Mouse (Mus musculus) thymus, adult 2 months (tissue): ENCODE measurements at regions not wholly inside any gene's neighbourhood (a gene's known extent, or its start where the extent isn't known, plus 50 kb on each side); places are given as distances from the start of the nearest gene placed in this dataset.

Experiments
- DNase-seq: peaks from one replicate; pipeline ENCODE4 v3.0.0; 2021
- H3K27ac ChIP-seq: fragments of 200-500 bp; 2 replicates; pipeline ENCODE4 v1.5.1; 2012; ENCODE audit warnings: low read length, control low read depth; ENCODE audit not compliant: control insufficient read depth, insufficient read depth
- H3K27me3 ChIP-seq: fragments of 200-500 bp; 2 replicates; pipeline ENCODE4 v1.6.1; 2012; ENCODE audit warnings: mild to moderate bottlenecking, low read length, moderate library complexity, mixed read lengths; ENCODE audit not compliant: control insufficient read depth, insufficient read depth
- H3K36me3 ChIP-seq: fragments of 200-500 bp; 2 replicates; pipeline ENCODE4 v1.6.1; 2012; ENCODE audit warnings: mild to moderate bottlenecking, low read length, moderate library complexity; ENCODE audit not compliant: control insufficient read depth, insufficient read depth
- H3K4me1 ChIP-seq: fragments of 200-500 bp; replicated peaks from 2 replicates; pipeline ENCODE4 v1.6.1; 2012; ENCODE audit warnings: low read length; ENCODE audit not compliant: control insufficient read depth, insufficient read depth
- H3K4me3 ChIP-seq: fragments of 200-500 bp; 2 replicates; pipeline ENCODE4 v1.5.1; 2012; ENCODE audit warnings: mild to moderate bottlenecking, low read length, control low read depth, moderate library complexity; ENCODE audit not compliant: control insufficient read depth, insufficient read depth
- CTCF ChIP-seq: fragments of 200-500 bp; IDR thresholded peaks from 2 replicates; pipeline ENCODE4 v1.5.1; 2012; ENCODE audit warnings: mild to moderate bottlenecking, control low read depth, low read length, moderate library complexity, borderline replicate concordance; ENCODE audit not compliant: control insufficient read depth, poor library complexity, insufficient read depth; ENCODE audit errors: extremely low read depth
- POLR2A ChIP-seq: fragments of 200-500 bp; IDR thresholded peaks from 2 replicates; pipeline ENCODE4 v1.6.1; 2012; ENCODE audit warnings: mild to moderate bottlenecking, low read length, control low read depth, moderate library complexity; ENCODE audit not compliant: control insufficient read depth, poor library complexity, insufficient read depth; ENCODE audit errors: extremely low read depth
- WGBS: fragments of 180-500 bp; shearing (Covaris S2); methylation state at CpG from one replicate; pipeline ENCODE4 v1.1.7; 2018; 5-methylcytosine and 5-hydroxymethylcytosine counted together

DNA sequence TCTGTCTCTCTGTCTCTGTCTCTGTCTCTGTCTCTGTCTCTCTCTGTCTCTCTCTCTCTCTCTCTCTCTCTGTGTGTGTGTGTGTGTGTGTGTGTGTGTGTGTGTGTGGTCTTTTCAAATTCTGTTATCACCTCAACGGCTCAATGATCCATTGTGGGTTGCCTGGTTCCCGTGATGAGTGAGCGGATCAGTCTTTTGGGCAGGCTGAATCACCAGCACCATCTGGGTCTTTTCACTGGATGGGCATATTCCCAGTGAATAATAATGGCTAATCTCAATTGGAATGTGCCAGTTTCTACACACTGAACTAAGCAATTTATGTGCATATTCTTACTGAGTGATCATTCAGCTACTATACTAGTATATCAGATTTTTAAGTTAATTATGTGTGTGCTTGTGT is 216.4 kb downstream of the Lmx1a start:
- no peaks in the 10 kb centered on the region for H3K36me3 ChIP-seq
- no peak for DNase-seq
- H3K4me3 ChIP-seq = no peak overlapping the region
- no peaks in the 10 kb centered on the region for H3K27me3 ChIP-seq
- 94% methylated on average over 3 of the region's 3 CpGs for WGBS
- no peaks in the 10 kb centered on the region for H3K4me1 ChIP-seq
- no peak for TF ChIP-seq CTCF
- no peak for TF ChIP-seq POLR2A
- H3K27ac ChIP-seq = no peak overlapping the region

GRCm38 (mm10) chr1:167912074-167912473 is 223.0 kb downstream of the Lmx1a start:
- Histone ChIP-seq H3K36me3 (no peaks in the 10 kb centered on the region), H3K4me3 (no peak overlapping the region), H3K4me1 (no peaks in the 10 kb centered on the region), H3K27me3 (no peaks in the 10 kb centered on the region), H3K27ac (no peak overlapping the region)
- 79% methylated on average over 3 of the region's 3 CpGs for WGBS
- DNase-seq = no peak
- no peak for TF ChIP-seq CTCF
- TF ChIP-seq POLR2A = no peak

- 47% methylated on average over 7 of the region's 7 CpGs for WGBS
- no peak overlapping the region for H3K4me3 ChIP-seq
- H3K36me3 ChIP-seq = no peaks in the 10 kb centered on the region
- no peaks in the 10 kb centered on the region for H3K27me3 ChIP-seq
- no peak overlapping the region for H3K27ac ChIP-seq
- no peaks in the 10 kb centered on the region for H3K4me1 ChIP-seq
- TF ChIP-seq POLR2A (no peak), CTCF (no peak)
- peak; percentile 27 for DNase-seq
Observed at GRCm38 (mm10) chr1:167914982-167915561, 226.0 kb downstream of the Lmx1a start.

DNA sequence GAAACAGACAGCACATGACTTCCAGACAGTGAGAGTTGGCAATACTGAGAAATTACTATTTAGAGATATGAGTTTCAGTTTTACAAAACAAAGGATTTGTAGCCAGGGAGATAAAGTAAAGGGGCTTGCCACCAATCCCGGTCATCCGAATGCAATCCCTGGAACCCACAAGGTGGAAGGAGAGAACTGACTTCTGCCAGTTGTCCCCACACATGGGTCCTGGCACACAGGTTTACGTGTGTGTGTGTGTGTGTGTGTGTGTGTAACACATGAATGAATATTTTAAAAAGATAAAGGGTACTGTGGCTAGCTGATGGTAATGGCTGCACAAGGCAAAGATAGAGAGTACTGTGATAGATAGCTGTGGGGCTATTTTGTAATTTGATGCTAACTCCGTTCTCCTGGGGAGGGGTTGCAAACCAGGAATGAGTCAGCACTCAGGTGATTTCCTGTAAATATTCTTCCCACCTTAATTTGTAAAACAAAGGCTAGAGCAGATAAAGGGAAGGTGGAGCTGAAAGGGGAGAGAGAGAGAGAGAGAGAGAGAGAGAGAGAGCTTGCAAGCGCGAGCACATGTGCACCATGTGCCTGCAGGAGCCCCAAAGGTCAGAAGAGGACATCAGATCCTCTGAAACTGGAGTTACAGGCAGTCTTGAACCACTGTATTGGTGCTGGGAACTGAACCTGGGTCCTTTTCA is 226.7 kb downstream of the Lmx1a start:
- 62% methylated on average over 6 of the region's 6 CpGs for whole genome bisulfite sequencing
- Histone ChIP-seq H3K4me3 (no peak overlapping the region), H3K4me1 (no peaks in the 10 kb centered on the region), H3K36me3 (no peaks in the 10 kb centered on the region), H3K27ac (no peak overlapping the region), H3K27me3 (no peaks in the 10 kb centered on the region)
- DNase-seq = no peak
- no peak for TF ChIP-seq CTCF
- no peak for TF ChIP-seq POLR2A

- no peaks in the 10 kb centered on the region for H3K27me3 ChIP-seq
- H3K27ac ChIP-seq = no peak overlapping the region
- DNase-seq = no peak
- 93% methylated on average over 7 of the region's 7 CpGs for WGBS
- H3K4me1 ChIP-seq = no peaks in the 10 kb centered on the region
- no peaks in the 10 kb centered on the region for H3K36me3 ChIP-seq
- no peak overlapping the region for H3K4me3 ChIP-seq
- no peak for TF ChIP-seq POLR2A
- no peak for TF ChIP-seq CTCF
Observed at GRCm38 (mm10) chr1:167922917-167923316, 233.9 kb downstream of the Lmx1a start.

DNA sequence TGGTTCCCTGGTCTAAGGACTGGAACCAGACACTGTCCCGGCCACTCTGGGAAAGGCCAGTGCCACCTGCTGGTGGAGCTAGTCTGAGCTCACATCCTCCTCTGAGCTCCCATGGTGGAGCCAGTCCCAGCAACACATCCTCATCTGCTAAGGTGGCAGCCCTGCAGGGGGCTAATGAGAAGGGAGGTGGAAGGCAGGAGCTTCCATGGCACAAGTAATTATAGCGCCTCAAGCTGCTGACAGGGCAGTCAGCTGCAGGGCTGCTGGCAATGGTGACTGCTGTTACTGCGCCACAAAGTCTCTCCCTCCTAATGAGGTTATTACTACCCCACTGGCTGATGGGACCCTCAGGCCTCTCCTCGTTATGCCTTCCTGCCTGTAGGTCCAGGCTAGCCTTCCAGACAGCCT is 239.0 kb downstream of the Lmx1a start:
- DNase-seq = no peak
- Histone ChIP-seq H3K36me3 (no peaks in the 10 kb centered on the region), H3K27ac (no peak overlapping the region), H3K4me3 (no peak overlapping the region), H3K27me3 (no peaks in the 10 kb centered on the region), H3K4me1 (no peaks in the 10 kb centered on the region)
- TF ChIP-seq POLR2A = no peak
- no peak for TF ChIP-seq CTCF
- 32% methylated on average over 4 of the region's 4 CpGs for WGBS
